Mouse (Mus musculus) yolk sac, embryonic 10.5 days (tissue): Measurements from ENCODE around the gene Vamp2.

Experiments used
- DNase-seq: peaks from one replicate; pipeline ENCODE4 v3.0.0-alpha.2; 2017; ENCODE audit warnings: low spot score

Gene Vamp2

DNA sequence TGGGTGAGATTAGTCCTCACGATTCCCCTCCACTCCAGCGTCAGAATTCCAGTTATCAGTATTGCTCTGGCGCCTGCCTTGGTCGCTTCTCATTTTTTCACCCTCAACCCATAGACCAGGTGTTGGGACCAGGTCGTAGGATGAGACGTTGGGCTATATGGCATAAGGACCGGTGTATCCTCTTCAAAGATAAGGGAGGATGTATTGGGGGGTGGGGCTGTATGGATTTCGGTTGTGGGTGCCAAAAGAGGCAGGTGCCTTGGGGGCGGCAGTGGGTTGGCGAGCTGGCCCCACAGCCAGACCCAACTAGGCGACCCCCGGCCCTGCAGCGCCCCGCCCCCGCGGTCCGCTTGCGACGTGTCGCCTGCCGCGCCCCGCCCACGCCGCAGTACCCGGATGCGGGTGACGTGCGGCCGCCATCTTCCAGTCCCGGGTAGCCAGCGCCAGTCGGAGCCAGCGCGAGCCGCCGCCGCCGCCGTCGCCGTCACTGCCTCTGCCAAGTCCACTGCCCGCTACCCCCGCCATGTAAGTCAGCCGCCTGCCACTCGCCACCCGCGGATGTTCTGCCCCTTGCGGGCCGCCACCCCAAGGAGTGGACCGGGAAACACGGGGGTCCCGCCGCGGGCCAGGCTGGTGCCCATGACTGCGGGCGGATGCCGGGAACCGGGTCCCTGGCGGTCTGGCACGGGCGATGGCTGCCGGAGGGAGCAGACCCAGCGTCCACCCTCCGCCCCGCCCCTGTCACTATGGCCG, at the start of gene Vamp2:
Vamp2 (plus strand) TSS at position 388 of the 753 bp plus-strand sequence.
- peak; percentile 86 for DNase-seq

DNA sequence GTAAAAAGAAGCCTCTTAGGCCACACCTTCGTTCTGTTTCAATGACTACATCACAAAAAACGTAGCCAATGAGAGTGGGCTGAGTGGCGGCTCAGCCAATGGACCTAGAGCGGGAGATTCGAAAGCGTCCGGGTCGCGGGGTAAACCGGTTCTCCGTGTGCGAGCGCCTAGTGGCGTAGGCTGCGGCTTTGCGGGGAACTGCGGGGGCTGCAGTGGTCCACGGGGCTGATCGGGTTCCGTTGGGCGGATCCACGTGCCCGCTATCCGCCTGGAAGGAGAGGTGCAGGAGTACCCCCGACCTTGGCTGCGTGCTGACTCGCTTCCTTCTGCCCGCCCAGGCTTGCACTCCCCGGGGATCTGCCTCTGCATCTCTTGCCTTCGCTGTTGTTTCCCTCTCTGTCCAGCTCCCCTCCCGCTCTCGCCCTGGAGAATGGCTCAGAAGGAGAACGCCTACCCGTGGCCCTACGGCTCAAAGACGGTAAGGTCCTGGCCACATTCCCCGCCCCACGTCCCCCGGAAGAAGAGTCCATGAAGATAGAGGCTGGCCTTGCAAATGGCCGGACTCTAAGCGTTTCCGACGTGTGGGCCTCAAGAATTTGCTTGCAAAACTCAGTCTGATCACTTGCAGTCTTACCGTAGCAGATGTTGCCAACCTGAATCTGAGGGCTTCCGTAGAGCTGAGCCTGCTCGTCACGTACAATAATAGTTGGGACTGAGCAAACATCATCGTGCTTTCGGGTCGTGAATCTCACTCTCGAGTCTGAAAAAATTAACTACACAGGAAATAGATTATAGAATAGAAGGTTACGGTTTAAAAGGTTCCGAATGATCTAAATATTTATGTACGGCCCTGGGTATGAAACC, 42.5 kb upstream of the Vamp2 start, which contains the start of gene Aurkb:
Aurkb (plus strand) TSS at position 117 of the 864 bp plus-strand sequence.
- DNase-seq: peak; percentile 90

DNA sequence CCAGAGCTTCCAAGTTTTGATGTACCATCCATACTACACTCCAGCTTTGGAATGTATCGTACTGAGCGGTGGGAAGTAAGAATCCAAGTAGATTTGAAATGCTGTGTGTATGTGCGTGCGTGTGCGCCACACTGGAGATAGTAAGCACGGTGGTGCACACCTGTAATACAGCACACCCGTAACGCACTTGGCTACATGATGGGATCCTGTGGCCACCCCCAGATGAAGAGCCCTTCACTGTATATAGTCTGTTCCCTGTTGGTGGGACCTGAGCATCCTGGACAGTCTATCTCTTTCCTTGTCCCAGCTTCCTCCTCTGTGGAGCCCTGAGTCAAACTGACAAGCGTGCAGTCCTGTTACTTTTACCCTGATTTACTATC, 41.9 kb upstream of the Vamp2 start:
- DNase-seq: no peak

DNA sequence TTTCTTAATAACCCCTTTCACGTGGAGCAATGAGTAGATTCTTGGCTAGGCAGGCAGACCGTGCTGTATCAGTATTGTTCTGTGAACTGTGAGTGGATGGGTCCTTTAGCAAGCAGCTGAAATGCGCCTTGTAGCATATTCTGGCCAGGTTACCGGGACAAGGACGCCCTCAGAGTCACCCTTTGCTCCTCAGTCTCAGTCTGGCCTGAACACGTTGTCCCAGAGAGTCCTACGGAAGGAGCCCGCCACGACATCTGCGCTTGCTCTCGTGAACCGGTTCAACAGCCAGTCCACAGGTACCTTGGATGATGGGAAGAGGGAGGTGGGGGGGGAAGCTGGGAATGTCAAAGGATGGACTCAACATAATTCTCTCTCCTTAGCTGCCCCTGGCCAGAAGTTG, 40.7 kb upstream of the Vamp2 start:
- no peak for DNase-seq

DNA sequence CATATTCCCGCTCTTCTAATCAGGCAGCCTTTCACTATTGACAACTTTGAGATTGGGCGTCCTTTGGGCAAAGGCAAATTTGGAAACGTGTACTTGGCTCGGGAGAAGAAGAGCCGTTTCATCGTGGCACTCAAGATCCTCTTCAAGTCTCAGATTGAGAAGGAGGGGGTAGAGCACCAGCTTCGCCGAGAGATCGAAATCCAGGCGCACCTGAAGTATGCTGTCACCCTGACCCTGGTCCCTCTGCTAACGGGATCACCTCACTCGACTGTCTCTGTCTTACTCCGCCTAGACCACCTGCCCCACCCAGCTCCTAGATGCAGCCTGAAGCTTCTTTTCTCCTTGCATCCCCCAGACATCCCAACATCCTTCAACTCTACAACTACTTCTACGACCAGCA, 40.1 kb upstream of the Vamp2 start:
- no peak for DNase-seq

DNA sequence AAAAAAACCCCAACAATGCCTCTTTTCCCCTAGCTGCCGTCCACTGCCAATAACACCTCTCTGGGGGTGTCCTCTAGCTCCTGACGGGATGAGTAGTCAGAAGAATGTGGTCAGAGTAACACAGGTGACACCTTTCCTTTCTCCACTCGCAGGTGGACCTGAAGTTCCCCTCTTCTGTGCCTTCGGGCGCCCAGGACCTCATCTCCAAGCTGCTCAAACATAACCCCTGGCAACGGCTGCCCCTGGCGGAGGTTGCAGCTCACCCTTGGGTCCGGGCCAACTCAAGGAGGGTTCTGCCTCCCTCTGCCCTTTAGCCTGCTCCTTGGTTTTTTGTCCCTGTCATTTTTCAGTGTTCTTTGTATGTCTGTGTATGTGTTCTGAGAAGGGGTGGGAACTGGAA, 37.5 kb upstream of the Vamp2 start:
- DNase-seq: no peak

DNA sequence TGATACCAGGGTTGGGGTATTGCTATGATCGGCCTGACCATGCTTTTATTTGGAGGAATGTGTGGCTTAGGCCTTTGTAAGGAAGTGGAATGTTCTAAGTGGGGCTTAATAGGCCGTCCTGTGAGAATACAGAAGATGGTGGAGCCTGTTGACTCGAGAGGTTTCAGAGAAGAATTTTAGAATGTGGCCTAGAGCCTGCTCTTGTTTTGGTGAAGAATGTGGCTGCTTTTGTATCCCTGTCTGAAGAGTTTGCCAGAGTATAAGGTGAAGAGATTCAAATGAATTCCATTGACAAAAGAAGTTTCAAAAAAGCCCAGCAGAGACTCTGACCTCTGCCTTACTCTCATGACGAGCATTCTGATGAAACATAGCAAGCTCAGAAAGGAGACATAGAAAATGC, 36.5 kb upstream of the Vamp2 start:
- no peak for DNase-seq

DNA sequence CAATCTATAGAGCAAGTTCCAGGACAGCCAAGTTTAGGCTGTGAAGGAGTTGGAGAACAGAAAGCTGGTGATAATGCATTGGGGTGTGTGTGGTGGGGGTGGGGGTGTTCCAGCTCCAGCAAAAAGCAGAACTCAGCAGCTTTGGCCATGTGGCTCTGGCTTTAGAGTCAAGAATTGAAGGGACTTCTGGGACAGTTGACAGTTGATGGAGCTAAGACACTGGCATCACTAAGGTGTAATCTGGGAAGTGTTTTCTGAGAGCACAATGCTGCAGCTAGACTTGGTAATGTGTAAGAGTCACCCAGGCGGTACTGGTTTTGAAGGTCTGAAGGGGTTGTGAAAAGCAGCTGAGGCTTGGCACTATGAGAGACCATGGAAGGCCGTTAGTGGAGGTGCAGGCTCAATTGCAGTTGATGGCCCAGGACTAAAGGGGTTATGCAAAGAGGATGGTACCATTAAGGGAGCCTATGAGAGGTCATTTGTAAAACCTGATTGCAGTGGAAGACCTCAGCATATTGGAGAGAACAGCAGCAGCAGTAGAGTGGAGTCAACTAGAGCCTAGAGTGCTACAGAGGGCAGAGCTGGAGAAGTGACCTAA, 35.4 kb upstream of the Vamp2 start:
- no peak for DNase-seq

DNA sequence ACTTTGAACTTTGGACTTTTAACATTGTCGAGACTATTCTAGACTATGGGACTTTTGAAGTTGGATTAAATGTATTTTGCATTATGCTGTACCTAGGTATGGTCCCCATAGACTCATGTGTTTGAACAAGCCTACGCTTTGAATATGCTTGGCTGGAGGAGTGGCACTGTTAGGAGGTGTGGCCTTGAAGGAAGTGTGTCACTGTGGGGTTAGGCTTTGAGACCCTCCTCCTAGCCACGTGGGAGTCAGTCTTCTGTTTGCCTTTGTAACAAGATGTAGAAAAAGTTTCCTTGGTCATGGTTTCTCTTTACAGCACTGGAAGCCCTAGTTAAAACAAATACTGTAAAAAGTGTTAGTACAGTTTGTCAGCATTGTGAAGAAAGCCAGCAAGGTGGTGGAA, 34.4 kb upstream of the Vamp2 start:
- no peak for DNase-seq

DNA sequence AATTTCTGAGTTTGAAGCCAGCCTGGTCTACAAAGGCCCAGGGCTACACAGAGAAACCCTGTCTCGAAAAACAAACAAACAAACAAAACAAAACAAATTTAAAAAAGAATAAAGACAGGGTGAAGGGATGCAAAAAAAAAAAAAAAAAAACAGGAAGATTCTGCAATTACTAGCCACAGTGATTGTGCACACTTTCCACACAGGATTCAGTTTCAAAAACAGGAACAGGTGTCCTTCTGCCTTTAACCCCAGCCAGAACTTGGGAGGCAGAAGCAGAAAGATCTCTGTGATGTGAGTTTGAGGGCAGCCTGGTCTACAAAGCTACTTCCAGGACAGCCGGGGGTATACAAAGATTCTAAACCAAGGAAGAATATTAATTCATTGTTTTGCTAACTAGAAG, 30.0 kb upstream of the Vamp2 start:
- DNase-seq: no peak

DNA sequence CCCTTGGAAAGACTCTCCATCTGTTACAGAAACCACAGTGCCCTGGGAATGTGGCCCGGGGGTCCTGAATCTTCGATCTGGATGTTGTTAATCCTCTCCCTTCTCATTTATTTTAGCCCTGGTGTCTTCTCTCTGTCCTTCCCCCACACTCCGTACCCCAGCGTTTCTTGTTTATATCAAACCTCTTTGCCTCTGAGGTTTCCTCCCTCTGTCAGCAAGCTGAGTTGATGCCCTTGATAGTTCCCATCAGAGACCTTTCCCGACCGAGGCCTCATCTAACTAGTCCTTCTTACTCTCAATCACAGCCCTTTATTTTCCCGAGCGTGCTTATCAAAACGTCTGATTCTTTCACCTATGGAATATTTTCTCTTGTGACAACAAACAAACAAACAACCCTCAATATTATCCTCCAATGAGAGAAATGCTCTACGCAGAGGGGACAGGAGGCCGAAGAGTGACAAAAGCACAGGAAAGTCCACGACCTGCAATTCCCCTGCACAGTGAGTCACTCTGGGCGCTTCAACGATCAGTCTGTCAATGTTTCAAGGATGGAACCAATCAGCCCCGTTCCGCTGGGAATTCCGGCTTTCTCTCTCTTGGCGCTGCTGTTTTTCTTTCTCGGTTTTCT, 29.4 kb upstream of the Vamp2 start:
- DNase-seq: no peak

DNA sequence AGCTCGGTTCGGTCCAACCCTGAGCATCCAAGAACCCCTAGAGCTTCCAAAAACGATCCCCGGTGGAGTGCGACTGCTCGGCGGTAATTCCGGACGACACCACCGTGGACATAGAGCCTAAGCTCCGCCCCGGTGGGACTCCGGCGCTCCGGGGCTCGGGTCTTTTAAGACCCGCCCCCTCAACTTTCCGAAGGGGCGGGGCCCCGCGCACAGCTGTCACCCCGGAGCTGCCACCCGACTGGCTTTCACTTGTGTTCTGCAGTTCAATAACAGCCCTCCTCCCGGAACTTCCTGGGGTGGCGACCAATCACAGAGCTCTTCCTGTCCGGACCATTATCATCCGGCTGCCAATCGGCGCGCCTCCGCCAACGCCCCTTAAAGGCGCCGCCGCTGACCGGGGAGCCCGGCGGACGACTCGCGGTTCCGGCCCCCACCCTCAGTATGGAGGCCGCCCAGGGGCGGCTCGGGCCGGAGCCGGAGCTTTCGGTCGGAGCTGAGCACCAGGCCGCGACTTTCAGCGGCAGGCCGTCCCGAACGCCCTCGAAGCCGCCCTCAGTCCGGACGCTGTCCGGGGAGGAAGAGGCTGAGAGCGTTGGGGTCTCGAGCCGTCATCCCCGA, 28.8 kb upstream of the Vamp2 start, which contains the start of gene Borcs6:
Borcs6 (plus strand) TSS at position 361 of the 618 bp plus-strand sequence.
- peak; percentile 97 for DNase-seq

DNA sequence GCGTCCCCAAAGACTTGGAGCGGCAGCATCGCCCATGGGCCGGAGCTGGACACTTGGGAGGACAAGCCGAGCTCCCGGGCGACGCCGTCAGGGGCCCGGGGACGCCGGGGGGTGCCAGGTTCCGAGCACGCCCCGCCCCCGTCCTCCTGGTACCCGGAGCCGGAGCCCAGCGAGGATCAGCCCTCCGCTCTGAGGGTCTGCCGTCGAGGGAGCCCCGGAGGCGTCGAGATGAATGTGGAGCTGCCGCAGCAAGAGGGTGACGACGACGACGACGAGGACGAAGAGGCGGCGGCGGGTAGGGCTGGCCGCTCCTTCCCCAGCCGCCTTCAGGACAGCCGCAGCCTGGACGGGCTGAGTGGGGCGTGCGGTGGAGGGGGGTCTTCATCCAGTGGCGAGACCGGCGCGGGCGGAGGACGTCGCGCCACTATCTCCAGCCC, 28.3 kb upstream of the Vamp2 start:
- no peak for DNase-seq

DNA sequence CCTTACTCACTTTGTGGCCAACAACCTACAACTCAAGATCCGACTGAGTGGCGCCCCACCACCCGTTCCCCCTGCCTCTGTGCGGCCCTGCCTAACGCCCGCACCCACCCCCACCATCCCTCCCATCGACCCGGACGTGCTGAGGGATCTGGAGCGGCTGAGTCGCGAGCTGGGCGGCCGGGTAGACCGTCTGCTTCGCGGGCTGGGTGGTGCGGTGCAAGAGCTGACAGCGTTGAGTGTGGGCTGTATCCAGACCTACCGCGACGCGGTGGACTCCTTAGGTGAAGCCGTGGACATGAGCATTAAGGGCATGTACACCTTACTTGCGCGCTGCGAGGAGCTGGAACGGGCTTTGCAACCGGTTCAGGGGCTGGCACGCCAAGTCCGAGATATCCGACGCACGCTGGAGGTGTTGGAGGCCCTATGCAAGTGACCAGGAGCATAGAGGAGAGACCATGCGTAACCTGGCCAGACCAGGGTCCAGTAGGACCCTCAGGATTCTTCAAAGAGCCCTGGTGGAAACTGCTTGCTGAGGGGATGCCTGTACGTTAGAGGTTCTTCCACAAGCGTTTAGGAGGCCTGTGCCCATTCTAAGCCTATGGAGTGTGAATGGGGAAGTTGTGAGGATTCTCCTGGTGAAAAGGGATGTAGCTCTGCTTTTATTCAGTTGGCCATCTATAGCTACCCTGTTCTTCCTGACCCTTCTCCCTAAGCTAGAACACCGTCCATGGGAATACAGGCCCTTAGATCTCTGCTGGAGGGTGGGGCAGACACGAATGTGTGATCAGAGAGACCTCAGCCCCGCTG, 27.6 kb upstream of the Vamp2 start:
- peak; percentile 56 for DNase-seq

DNA sequence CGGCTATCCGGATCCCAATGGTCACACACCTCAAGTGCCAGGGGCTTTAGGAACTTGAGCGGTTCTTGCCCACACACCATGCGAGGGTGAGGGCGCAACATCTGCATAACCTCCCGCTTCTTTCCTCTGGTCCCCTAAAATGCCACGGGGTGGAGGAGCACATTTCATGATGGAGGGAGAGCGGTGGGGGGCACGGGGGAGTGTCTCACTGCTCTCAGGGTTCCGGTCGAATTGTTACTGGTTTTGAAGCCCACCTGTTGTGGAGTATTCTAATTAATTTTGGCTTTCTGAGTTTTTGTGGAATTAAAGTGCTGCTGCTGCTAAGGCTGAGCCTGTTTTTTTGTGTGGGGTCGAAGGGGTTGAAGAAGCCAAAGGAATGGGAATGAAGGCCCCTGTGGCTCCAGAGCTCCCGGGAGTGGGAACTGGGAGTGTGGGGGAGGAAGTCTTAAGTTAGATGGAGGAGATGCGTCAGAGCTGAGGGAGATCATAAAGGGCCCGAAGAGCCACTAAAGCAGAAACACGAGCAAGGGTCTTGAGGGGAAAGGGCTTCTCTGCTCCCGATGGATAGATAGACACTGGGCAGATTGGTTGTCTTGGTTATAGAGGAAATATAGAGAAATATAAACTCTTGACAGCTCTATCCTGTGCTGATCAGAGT, 26.9 kb upstream of the Vamp2 start:
- no peak for DNase-seq

DNA sequence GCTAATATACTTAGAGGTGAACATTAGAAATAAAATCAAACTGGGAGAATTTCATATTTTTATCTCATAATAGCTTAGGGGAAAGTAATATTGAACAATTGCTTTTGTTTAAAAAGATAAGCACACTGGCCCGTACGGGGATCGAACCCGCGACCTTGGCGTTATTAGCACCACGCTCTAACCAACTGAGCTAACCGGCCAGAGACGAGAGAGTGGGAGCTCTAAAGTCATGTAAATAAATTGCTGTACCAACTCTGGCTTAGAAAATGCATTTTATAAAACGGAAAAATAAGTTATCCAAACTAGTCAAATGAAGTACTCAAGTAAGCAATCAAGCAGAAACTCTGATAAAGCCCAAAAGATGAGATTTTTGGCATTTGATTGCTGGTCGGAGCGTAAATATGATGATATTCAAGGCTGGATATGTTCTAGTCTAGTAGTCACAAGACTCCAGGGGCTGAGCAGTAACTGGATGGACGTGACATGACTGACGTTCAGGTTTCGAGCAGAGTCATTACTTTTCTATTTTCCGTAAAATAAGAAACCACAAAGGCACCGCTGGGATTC, 26.0 kb upstream of the Vamp2 start:
- peak; percentile 70 for DNase-seq

DNA sequence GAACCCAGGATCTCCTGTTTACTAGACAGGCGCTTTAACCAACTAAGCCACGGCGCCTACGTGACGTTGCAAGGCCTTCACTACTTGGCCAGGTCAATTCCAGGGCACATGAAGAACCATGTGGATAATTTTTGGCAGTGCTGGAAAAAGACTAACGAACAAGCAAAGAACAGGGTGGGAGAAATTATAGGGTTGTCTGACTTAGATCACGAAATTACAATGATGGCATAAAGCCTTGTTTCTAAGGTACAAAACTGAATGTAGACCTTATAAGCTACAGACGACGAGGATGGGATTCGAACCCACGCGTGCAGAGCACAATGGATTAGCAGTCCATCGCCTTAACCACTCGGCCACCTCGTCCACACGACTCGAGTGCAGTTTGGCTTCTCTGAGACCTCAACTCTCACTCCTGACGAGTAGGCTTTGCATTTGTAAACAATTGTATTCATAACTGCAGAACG, 25.5 kb upstream of the Vamp2 start:
- DNase-seq: peak; percentile 93

DNA sequence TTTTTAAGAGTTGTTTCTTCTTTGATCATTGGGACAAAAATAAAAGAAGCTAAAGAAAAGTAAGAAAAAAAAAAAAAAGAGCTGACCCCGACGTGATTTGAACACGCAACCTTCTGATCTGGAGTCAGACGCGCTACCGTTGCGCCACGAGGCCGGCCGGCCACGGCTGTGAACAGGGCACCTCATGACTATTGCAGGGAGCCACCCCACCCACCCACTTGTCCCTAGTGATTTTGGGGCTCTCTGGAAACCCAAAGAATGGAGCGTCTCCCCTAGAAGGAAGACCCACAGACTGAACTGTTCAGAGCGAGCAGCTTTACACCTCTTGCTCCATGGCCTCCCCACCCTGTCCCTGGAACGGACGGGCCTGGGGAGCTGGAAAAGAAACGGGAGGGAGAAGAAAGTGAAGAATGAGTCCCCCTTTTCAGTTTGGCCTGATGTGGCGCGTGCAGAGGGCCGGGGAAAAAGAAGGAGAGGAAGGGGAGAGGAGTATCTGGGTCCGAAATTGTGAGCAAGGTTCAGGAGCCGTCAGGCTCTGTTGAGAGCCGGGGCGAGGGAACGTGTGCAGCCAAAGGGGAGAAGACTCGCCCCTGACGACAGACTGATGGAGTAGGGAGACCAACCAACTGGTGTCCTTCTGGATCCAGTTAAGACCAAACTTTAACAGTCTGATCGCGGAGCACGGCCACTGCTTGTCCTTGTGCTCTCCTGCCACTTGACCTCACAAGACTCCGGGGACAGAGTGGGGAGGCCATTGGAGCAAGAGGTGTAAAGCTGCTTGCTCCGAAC, 24.7 kb upstream of the Vamp2 start:
- peak; percentile 79 for DNase-seq
